Mouse (Mus musculus): Measurements from ENCODE around the gene Gsk3a. TPM values are rescaled to one million over a fixed set of nuclear protein-coding genes. Genes with fewer than 3 reads are reported as not detected.

Gene Gsk3a
- 96.8 and 104 TPM in 2 replicates for total RNA-seq (2021)
- long read RNA-seq, experiment 1, transcript Gsk3a-201 (11 exons, 2,260 nt): major isoform, 89 of 116 reads
- long read RNA-seq, experiment 1, partial matches to known transcripts: 7 of 116 reads
- long read RNA-seq, experiment 1, other reads (novel, unspliced or antisense): 20 of 116 reads
- long read RNA-seq, experiment 2, transcript Gsk3a-201 (11 exons, 2,260 nt): major isoform, 45 of 70 reads
- long read RNA-seq, experiment 2, partial matches to known transcripts: 5 of 70 reads
- long read RNA-seq, experiment 2, other reads (novel, unspliced or antisense): 20 of 70 reads

DNA sequence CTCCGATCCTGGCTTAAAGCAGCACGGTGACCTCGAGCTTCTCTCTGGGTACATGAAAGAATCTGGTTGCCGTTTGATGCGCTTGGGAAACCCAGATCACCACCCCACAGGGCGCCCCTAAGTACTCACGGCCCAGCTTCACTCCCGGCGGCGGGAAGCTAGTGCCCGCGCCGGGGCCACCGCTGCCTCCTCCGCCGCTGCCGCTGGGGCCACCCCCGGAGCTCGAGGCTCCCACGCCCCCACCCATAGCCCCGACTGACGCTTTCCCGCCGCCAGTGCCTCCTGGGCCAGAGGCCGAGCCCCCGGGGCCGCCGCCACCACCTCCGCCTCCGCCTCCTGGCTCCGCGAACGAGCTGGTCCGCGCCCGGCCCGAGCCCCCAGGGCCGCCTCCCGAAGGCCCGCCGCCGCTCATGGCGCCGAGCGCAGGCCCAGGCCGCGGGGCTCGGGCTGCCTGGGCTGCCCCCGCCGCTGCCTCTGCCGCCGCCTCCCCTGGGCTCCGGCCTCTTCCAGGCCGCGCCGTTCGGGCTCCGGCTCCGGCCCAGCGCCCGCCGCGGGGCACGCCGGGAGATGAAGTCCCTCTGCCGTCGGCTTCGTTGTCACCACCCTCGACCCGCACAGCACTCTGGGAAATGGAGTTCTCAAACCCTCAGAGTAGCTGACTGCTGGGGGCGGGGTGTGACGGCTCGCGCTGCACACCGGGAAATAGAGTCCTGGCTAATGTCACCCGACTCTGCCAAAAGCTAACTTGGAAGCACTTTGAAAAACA, at the start of gene Gsk3a:
TSS of gene Gsk3a (minus strand) at position 603 of the 766 bp plus-strand sequence.
- DNase-seq: peak; percentile 99

DNA sequence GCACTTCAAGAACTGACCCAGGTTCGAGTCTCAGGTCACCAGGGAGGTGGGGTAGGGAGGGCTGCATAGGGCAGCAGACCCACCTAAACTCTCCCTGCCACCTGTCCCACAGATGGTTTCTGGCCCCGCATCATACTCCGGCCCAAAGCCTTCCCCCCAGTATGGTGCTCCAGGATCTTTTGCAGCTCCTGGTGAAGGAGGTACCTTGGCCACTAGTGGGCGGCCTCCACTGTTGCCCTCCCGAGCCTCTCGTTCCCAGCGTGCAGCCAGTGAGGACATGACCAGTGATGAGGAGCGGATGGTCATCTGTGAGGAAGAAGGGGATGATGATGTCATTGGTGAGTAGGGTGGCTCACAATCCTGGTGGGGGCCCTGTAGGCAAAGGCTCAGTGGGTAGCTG, 49.3 kb upstream of the Gsk3a start:
- no peak for DNase-seq

DNA sequence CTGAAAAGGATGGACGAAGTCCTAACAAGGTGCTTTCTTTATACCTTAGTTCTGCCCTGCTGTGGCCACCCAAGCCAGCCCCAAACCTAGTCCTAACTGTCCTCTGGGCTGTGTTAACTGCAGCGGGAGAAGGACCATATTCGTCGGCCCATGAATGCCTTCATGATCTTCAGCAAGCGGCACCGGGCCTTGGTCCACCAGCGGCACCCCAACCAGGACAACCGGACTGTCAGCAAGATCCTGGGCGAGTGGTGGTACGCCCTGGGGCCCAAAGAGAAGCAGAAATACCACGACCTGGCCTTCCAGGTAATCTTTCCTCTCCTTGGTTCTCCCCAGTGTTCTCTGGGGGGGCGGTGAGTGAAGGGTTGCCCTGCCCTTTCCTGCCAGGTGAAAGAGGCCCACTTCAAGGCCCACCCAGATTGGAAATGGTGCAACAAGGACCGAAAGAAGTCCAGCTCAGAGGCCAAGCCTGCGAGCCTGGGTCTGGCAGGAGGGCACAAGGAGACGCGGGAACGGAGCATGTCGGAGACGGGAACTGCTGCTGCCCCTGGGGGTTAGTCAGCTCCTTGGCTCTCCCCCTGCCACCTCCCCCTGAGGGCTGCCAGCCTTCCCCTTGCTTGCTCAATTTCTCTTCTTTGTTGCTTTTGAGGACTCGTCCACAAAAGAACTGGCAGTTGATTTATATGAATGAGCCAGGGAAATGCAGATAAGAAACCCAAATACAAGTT, 48.0 kb upstream of the Gsk3a start:
- DNase-seq: peak; percentile 72

DNA sequence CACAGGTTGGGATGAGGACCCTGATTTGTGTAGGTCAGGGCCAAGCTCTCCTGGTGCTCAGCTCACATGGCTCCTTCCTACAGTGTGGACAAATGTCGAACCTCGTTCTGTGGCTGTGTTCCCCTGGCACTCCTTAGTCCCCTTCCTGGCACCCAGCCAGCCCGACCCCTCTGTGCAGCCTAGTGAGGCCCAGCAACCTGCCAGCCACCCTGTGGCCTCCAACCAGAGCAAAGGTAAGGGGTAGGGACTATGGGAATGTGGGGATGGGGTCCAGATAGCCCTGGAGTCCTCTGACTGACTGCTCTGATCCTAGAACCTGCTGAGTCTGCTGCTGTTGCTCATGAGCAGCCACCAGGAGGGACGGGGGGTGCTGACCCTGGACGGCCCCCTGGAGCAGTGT, 47.1 kb upstream of the Gsk3a start:
- no peak for DNase-seq

DNA sequence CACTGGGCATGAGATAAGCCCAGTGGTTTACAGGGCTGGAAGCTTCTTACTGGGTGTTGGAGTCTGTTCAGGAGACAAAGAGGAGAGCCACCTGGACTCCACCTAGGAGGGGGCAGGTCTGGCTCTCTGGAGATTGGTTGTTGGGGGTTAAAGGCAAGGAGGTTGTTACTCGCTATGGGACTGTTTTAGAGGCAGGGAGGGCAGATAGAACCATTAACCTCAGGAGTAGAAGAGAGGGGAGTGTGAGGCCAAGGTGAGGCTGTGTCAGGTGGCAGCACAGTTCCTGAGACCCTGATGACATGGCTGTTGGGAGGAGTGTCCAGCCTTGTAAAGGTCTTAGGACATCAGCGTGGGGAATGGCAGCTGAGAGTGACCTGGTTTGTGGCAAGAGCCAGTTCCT, 46.5 kb upstream of the Gsk3a start:
- DNase-seq: peak; percentile 38

DNA sequence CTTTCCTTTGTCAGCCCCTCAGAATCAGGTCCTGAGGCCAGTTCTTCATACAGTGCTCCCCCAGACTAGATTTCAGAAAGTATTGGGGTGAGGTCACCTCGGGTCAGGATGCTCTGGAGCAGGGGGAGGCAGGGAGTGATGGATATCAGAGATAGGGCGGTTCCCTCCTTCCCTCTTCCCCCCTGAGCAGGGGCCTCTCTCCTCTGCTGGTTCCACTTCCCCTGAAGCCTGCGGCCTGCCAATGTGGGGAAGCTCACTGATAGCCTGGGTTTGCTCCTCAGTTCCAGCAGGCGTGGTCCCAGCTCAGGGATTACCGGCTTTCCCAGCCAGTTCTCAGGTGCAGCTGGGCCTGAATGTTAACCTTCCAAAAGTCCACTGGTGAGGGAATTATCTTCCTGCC, 46.0 kb upstream of the Gsk3a start:
- no peak for DNase-seq

DNA sequence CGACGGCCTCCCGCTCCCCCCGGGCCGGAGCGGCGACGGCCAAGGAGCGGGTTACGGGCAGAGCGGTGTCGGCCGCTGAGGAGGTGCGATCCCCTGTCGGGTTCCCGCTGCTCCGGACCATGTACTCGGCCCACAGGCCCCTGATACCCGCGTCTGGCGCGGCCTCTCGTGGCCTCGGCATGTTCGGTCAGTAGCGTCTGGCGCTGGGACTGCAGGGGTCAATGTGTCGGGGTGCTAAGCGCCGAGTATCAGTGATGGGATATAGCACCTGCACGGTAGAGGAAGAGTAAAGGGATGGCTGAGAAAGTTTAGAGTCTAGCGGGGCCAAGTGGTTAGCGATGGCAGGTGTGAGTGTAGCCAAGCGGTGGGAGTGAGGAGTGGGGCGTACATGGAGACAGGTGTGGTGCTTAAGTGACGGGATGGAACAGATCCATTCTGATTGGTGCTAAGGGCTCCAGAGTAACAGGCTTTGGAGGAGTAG, 45.1 kb upstream of the Gsk3a start:
- peak; percentile 65 for DNase-seq

DNA sequence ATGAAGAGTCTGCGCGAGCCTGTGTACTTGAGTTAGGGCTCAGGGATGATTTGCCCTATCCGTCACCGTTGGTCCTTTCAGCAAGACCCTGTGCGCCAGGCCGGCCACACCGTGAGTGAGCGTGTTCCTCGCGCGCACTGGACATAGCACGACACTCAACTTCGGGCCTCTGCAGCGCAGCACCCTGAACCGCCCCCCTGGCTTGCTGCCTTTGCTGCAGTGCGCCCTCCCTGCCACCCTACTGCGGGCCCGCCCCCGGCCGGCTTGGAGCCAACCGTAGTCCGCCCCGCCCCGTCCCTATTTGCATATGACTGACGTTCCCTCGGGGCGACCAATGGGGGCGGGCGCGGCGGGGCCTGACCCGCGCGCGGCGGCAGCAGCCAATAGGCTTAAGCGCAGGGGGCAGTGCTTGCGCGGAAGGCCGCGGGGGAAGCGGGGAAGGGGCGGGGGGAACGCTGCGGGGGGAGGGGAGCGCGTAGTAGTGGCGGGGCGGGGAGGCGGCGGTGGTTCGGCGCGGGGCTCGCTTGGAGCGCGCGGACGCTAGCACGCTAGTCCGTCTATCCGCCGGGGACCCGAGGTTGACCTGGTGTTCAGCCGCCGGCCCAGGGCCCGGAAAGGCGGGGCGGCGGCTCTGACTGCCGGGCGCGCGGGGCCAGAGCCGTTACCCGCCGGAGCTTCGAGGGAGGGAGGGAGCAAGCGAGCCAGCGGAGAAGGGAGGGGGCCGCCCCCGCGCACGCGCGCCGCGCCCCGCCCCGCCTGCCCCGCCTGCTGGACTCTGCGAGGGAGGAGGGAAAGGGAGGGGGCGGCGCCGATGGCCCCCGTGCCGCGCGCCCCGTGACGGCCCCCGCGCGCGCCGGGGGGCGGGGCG, 44.3 kb upstream of the Gsk3a start:
- DNase-seq: peak; percentile 100

DNA sequence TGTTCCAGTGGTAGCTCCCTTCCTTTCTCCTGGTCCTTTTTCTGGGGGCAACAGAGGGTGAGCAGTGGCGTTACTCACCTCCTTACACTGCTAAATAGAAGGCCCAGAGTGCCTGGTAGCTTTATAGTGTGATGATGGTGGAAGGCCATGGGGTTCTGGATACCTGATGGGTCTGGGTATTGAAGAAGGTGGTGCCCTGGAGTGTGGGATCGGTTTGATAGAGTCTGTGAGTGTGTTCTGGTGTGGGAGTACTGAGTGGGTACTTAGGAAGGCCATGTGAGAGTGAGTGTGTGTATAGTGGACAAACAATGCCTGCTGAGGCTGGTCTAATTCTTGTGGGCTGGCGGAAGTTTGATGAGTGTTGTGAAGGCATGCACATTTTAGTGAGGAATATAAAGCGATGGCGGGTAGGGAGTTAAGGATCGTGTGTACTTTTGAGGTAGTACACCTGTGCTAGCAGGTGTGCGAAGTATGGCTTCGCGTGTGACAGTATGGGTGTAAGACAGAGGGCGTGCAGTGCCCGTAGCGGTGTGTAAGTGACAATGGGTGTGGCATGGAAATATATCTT, 43.6 kb upstream of the Gsk3a start:
- no peak for DNase-seq

DNA sequence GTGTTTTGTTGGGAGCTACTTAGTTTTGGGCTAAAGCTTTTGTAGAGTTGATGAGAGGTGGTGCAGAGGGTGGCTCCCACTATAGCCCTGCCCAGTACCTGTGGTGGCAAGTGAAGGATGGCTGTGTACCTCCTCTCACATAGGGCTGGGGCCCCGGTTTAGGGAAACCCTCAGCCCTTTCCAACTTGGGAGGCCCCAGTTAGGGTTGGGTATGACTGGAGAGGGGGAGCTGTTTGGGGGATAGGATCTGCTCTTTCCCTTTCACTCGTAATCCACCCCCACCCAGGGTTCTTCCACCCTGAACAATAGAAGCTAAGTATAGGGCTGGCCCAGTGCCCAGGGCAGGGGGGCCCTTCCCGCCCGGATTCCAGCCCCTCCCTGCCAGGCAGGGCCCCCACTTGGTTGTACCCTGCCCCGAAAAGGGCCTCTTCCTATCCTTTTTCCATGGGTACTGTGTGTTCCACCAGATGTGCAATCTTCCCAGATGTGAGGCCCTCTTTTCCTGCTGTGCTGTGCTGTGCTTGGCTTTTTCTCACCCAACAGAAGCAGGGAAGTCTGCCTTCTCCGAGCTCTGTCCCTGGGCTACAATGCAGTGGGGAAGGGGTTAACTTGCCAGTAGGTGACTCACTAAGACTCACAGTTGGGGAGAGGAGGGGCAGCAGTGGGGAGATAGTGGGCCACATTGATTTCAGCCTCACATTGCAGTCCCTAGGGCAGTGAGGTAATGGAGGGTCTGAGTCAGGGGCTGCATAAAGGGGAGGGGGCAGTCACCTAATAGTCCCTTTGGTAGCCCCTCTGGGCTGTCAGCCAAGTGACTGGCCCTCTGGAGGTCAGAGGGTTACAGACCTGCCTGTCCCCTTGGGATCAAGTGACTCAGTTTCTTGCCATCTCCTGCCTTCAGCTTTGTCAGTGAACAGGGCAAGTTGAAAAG, 42.5 kb upstream of the Gsk3a start:
- DNase-seq: peak; percentile 76

DNA sequence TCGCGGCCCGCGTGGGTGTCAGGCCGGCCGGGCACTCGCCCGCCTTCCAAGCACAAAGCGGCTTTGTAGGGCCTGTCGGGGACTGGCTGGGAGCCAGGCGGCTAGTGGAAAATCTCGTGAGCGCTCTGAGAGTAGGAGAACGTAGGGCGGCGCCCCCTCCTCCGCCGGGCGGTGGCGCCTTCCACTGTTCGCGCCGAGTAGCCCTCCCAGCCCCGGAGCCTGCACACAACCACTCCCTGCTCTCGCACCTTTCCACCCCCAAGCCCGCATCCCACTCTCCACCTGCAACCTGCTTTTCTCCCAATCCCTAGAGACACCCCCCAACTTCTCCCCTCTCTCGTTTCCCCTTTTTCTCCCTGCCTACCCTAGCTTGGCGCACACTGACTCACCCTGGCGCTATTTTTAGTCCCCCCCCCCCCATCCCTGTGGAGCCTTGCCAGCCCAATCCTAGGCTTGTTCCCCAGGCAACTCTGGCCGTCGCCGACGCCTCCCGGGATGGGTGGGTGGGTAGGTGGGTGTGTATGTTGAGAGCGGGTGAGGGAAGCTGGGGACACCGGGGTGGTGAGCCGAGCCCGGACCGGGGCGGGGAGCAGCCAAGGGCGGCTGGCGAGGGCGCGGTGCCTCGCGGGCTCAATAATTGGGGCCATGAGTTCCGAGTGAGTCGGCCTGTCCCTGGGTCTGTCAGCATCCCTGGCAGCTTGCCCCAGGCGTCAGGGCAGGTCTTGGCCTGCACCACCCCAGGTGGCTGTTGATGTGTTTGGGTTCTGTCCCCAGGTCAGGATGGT, 41.6 kb upstream of the Gsk3a start:
- peak; percentile 88 for DNase-seq

DNA sequence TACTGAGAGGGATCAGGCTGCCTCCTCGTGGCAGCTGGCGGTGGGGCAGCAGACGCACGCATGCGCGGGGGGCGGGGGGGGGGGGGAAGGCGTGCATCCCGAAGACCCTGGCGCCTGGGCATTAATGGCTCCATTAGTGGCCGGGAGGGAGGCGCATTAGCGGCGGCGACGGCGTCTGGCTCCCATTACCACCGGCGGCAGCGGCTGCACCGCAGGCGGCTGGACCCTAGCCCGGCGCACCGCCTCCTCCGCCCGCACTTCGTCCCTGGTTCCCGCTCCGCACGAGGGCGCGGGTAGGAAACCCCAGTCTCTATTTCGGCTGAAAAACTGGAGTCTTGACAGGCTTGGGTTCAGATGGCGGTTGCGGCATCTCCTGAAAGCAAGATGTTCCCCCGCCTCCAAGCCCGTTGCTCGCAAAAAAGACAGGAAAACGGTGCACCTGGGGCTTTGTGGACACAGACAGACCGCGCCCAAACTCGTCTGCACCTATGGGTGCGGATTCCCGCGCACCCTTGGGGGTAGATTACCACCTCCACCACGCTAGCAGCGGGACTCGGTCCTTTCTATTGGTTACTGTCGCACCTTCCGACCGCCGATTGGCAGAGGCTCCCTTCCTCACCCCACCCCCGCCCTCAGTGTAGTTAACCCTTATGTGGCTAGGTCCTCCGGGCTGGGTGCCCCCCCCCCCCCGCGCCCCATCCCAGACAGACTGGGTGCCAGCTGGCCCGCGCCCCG, 40.9 kb upstream of the Gsk3a start:
- peak; percentile 90 for DNase-seq

DNA sequence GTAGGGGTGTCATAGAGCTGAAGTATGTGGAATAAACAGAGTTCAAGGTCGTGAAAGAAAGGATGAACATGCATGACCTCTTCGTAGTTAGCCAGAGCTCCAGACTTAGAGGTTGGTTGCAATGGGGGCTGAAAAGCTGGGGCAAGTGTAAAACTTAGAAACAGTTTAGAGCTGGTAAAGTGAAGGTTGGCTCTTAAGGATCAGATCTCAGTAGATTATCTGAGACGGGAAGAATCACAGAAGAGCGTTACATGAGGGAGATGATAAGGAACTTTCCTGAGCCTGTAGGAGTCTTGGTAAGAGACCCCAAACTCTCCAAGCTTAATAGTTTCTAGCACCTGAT, 40.3 kb upstream of the Gsk3a start:
- no peak for DNase-seq

DNA sequence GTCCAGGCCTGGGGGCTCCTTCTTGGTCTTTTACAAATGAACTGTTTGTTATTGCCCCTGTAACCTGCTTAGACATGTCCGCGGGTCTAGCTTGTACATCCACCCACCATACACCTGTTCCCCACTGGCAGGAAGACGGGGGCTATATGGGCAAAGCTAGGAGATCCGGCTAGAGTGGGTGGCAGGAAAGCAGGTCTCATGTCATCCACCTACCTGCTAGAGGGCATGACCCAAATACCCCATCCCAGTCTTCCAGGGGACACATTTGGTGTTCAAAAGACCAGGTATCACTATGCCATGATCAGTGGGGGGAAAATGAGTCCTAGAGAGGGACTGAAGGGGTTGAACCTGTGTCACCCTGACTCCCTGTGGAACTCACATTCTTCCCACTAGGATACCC, 39.8 kb upstream of the Gsk3a start:
- DNase-seq: no peak

DNA sequence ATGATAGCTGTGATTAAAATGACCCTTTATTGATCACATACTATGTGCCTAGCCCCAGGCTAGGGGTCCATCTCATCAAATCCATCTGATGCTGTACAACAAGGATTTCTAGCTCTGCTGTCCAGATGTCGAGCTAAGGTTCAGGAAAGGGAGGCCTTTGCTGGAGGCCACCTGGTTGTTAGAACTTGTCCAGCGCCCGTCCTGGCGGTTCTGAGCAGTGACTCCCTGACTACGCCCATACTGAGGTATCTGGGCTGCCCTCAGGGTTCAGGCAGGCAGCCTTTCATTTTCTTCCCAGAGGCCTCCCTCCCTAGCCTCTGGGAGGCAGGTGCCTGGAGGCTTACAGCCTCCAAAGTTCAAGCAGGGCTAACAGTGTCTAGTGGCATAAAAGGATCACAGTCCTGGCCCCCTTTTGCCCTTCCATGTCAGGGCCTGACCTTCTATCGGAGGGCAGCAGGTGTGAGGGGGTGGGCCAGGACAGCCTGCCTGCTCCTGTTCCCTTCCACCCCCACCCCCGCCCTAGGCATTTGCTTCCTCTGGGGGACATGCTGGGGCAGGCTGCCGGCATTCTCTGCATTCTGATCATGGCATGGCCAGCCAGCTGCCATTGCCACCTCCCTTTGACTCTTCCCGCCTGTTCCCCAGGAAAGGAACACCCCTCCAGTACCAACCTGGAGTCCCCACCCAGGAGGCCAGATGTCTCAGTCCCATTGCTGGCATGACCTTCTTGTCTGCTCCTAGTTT, 38.1 kb upstream of the Gsk3a start:
- no peak for DNase-seq

DNA sequence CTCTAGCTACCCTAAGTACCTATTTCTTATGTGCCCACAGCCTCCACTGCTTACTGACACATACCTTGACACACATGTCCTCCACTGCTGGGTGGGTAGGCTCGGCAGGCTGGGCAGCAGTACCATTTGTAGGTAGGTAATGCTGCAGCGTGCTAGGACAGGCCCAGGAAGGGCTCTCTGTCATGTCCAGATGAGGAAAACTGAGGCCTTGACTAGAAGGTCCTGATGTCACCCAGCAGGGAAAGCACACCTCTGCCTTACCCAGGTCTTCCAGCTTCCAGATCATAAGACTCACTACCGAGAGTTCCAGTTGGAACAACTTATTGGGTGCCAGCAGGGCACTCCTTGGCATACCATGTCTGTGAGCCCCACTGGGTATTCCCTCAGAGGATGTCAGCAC, 37.3 kb upstream of the Gsk3a start:
- no peak for DNase-seq

DNA sequence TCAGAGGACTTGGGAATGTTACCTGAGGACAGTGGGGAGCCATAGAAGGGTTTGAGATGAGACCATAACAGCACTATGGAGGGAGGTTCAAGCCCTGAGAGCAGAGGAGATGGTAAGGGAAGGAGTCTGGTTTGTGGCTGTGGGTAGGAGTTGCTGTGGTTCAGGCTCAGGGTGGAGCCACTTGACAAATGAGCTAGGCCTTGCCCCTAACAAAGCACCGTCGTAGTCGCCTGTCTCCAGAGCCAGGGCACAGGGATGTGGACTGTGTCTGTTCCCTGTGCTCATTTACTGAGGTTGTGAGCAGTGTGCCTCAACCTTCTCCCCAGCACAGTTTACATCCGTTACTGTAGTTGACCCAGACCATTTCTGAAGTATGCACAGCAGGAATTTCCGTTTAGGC, 36.9 kb upstream of the Gsk3a start:
- DNase-seq: no peak
